Mouse (Mus musculus): ENCODE data around the gene Per3.
A peak's percentile ranks its signal among the peaks of the same experiment; 100 is the strongest.

DNA sequence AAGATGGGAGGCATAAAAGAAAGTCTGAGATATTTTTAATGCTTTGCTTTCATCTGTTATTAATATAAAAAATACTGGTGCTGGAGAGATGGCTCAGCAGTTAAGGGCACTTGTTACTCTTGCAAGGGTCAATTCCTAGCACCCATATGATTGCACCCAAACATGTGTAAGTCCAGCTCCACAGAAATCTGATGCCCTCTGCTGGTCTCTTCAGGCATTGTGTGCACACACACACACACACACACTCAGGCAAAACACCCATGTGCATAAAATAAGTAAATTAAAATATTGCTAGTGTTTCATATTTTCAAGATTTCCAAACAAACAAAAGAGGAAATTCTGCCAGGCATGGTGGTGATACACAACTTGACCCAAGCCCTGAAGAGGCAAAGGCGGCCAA, 42.9 kb upstream of the Per3 start:
- peak; percentile 32; the same call in 1 of the 2 replicates for TF ChIP-seq CTCF (IDR thresholded peaks at IDR 0.05; ENCODE audit: low read depth)
- TF ChIP-seq EP300 (optimal IDR thresholded peaks at IDR 0.05) = no peak
